Comparison of ENCODE assay signal across 18 mouse cellular contexts in the genomic region with DNA sequence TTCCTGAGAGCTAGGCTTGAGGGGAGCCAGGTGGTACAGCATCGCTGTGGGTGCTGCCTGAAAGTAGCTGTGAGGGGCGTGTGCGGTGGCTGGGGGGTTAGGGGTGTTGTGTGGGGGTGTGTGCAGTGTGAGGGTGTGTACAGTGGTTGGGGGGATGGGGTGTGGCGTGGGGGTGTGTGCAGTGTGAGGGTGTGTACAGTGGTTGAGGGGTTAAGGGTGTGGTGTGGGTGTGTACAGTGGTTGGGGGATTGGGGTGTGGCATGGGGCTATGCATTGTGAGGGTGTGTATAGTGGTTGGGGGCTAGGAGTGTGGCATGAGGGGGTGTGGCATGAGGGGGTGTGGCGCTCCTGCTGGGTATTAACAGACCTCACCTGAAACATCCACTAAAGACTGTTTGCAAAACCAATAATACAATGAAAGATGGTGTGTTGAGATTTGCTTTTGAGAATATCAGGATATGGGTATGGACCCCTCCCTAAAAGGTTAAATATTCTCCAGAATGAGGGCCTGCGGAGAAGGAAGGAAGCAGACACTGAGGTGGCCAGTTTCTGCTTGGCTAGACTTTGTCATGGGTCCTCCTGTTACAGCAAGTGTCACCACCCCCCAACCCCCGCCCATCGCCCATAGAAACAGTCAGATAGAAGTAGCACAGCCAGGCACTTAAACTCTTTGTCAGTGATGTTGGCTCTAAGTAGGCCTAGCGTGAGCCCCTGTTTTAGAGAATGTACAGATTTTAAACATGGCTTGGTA. TPM values are rescaled to one million over a fixed set of nuclear protein-coding genes. Genes with fewer than 3 reads are reported as not detected.
DNase-seq lines count a peak whose midpoint lies in the region; ATAC-seq and TF ChIP-seq lines count a peak whose summit lies in the region.
"Had no signal": no experiment of that assay in that cellular context is flagged by ENCODE, and none has a peak within 500 bp of the region (broad histone marks: within the 10 kb centered on the region; RNA-seq: fewer than 3 reads in every experiment).

No protein-coding gene starts in this region.

- peak overlapping the region; percentile 70; the same call in 1 of the 2 replicates for H3K27ac ChIP-seq in kidney, embryonic 14.5 days (ENCODE audit: low read depth, low read length)
- H3K27ac ChIP-seq in ES-Bruce4 (ENCODE audit: insufficient read depth, low read length) = peak overlapping the region; percentile 60
- peak overlapping the region; percentile 77 for H3K27ac ChIP-seq in liver, embryonic 13.5 days
- H3K27ac ChIP-seq: layer of hippocampus, adult 2 months had no signal

- WGBS in kidney, embryonic 14.5 days = 81% methylated on average over 9 of the region's 9 CpGs
- 58% methylated on average over 9 of the region's 9 CpGs for WGBS in liver, embryonic 13.5 days (ENCODE audit: insufficient replicate concordance)

- no peak overlapping the region for H3K4me3 ChIP-seq in kidney, embryonic 14.5 days (ENCODE audit: low read length)
- H3K4me3 ChIP-seq in ES-Bruce4 (ENCODE audit: low read depth, low read length) = no peak overlapping the region
- 0 out of 2 replicates have a peak overlapping the region, but pooled peaks have one; percentile 9 for H3K4me3 ChIP-seq in G1E (ENCODE audit: low read depth, low read length)
- no peak overlapping the region for H3K4me3 ChIP-seq in liver, embryonic 13.5 days (replicated peaks)
- H3K4me3 ChIP-seq: erythroblast, embryonic 14.5 days; layer of hippocampus, adult 2 months; myocyte had no signal

- peaks cover 12% of the 10 kb centered on the region; the same call in 1 of the 2 replicates for H3K4me1 ChIP-seq in kidney, embryonic 14.5 days (ENCODE audit: control insufficient read depth, insufficient read depth, low read length)
- H3K4me1 ChIP-seq in ES-Bruce4 (ENCODE audit: control insufficient read depth, insufficient read depth, low read length) (peaks cover 7% of the 10 kb centered on the region), G1E (ENCODE audit: insufficient read depth, low read depth, low read length) (peaks cover 30% of the 10 kb centered on the region)
- peaks cover 52% of the 10 kb centered on the region for H3K4me1 ChIP-seq in liver, embryonic 13.5 days (replicated peaks)

- H3K4me2 ChIP-seq in kidney, embryonic 14.5 days (replicated peaks; ENCODE audit: low read depth, low read length) = no peak overlapping the region
- H3K4me2 ChIP-seq in liver, embryonic 13.5 days = no peak overlapping the region

- DNase-seq in kidney, postnatal 4 days = no peak
- DNase-seq in G1E (ENCODE audit: low spot score) = no peak
- DNase-seq in liver, embryonic 13.5 days = no peak
- no peak for DNase-seq in embryo, embryonic 9.5 days (ENCODE audit: extremely low spot score)
- no peak for DNase-seq in gastrocnemius, adult 8-10 months (ENCODE audit: low spot score in 2 of 2)
- no peak for DNase-seq in spleen, postnatal 10 days (ENCODE audit: low spot score in 2 of 2)
- DNase-seq: cerebellum, adult 11 months; forebrain, postnatal 0 days; gastrocnemius, postnatal 25 days; heart, postnatal 36 days; thymus, postnatal 36 days had no signal

- H3K27me3 ChIP-seq in kidney, embryonic 14.5 days (ENCODE audit: control insufficient read depth, insufficient read depth, low read length) = no peaks in the 10 kb centered on the region
- H3K27me3 ChIP-seq in ES-Bruce4 (ENCODE audit: control insufficient read depth, insufficient read depth, low read length, poor library complexity, severe bottlenecking) = no peaks in the 10 kb centered on the region
- H3K27me3 ChIP-seq in G1E (ENCODE audit: insufficient read depth, low read length) = no peaks in the 10 kb centered on the region
- H3K27me3 ChIP-seq in liver, embryonic 13.5 days = no peaks in the 10 kb centered on the region

- TF ChIP-seq POLR2A in ES-Bruce4 (IDR thresholded peaks at IDR 0.05; ENCODE audit: insufficient read depth, low read length) = no peak

- H3K9me3 ChIP-seq in kidney, embryonic 14.5 days (ENCODE audit: control insufficient read depth, low read length) = no peaks in the 10 kb centered on the region
- H3K9me3 ChIP-seq in ES-Bruce4 (replicated peaks; ENCODE audit: control insufficient read depth, insufficient read depth, low read length, poor library complexity, severe bottlenecking) = no peaks in the 10 kb centered on the region
- no peaks in the 10 kb centered on the region for H3K9me3 ChIP-seq in G1E (replicated peaks)
- H3K9me3 ChIP-seq in liver, embryonic 13.5 days (replicated peaks) = no peaks in the 10 kb centered on the region

- H3K36me3 ChIP-seq in kidney, embryonic 14.5 days (ENCODE audit: control insufficient read depth, insufficient read depth, low read length) = peaks cover 20% of the 10 kb centered on the region; the same call in 1 of the 2 replicates
- no peaks in the 10 kb centered on the region for H3K36me3 ChIP-seq in ES-Bruce4 (ENCODE audit: control insufficient read depth, insufficient read depth, low read length, poor library complexity, severe bottlenecking)
- peaks cover 76% of the 10 kb centered on the region for H3K36me3 ChIP-seq in G1E (replicated peaks)
- peaks cover 3% of the 10 kb centered on the region for H3K36me3 ChIP-seq in liver, embryonic 13.5 days

- H3K9ac ChIP-seq in kidney, embryonic 14.5 days (ENCODE audit: low read depth, low read length) = no peak overlapping the region
- H3K9ac ChIP-seq in ES-Bruce4 (ENCODE audit: low read depth, poor library complexity, severe bottlenecking) = no peak overlapping the region
- no peak overlapping the region for H3K9ac ChIP-seq in liver, embryonic 13.5 days
- H3K9ac ChIP-seq: forebrain, postnatal 0 days had no signal

- TF ChIP-seq CTCF in ES-Bruce4 (IDR thresholded peaks at IDR 0.05; ENCODE audit: low read depth, low read length) (no peak), G1E (IDR thresholded peaks at IDR 0.05; ENCODE audit: low read depth, low read length) (no peak)

- ATAC-seq in kidney, embryonic 14.5 days (ENCODE audit: low FRiP score, low TSS enrichment) = peak; percentile 61; the same call in 1 of the 2 replicates
- no peak for ATAC-seq in G1E (ENCODE audit: extremely low read depth, insufficient number of reproducible peaks, low FRiP score, poor library complexity, severe bottlenecking)
- peak; percentile 39 for ATAC-seq in liver, embryonic 13.5 days (ENCODE audit: low read depth)
- ATAC-seq: CD4-positive, CD25-positive, alpha-beta regulatory T cell, adult 4 months; forebrain, postnatal 0 days; inflammation-experienced regulatory T-cells, adult 6 months had no signal

- TF ChIP-seq EP300 in ES-Bruce4 (IDR thresholded peaks at IDR 0.05; ENCODE audit: insufficient read depth, low read depth, low read length) = peak; percentile 71

RNA-seq across cellular contexts. Expression of gene Synj2, which starts 49.0 kb away (rescaled TPM):
- polyA plus RNA-seq in kidney, embryonic 14.5 days (2014; fragmentation: Nextera tagmentation; extraction: Ambion mirVana) = 2.9 and 4.3 TPM in 2 replicates
- polyA plus RNA-seq in ES-Bruce4 (2011; ENCODE audit: insufficient read depth, insufficient read length, low read depth, missing spikeins) (7.6 and 11.3 TPM in 2 replicates), G1E (2012) (0.02 TPM in 1 of 2 replicates, not detected in the other)
- total RNA-seq in G1E (2014; fragmentation: Nextera tagmentation) (not detected in 2 replicates), G1E (2017) (0.06 and 0.11 TPM in 2 replicates)
- polyA plus RNA-seq in liver, embryonic 13.5 days (2015; fragmentation: Nextera tagmentation; extraction: Ambion mirVana) = 1.0 and 1.3 TPM in 2 replicates
- total RNA-seq in gastrocnemius, adult 8-10 months (2022) = 10 to 100 TPM; 27.1 to 40.6 (median 29.6) TPM
- polyA plus RNA-seq: erythroblast, embryonic 14.5 days had no signal

RNA-seq across cellular contexts. Expression of gene Snx9, which starts 51.0 kb away (rescaled TPM):
- polyA plus RNA-seq in kidney, embryonic 14.5 days (2014; fragmentation: Nextera tagmentation; extraction: Ambion mirVana) = 27.6 and 44.5 TPM in 2 replicates
- polyA plus RNA-seq in ES-Bruce4 (2011; ENCODE audit: insufficient read depth, insufficient read length, low read depth, missing spikeins) = 45.1 and 46.8 TPM in 2 replicates
- total RNA-seq in G1E (2014; fragmentation: Nextera tagmentation) = 55.5 and 59.7 TPM in 2 replicates
- total RNA-seq in G1E (2017) = 41.1 and 46.7 TPM in 2 replicates
- polyA plus RNA-seq in G1E (2012) = 26.7 and 28.0 TPM in 2 replicates
- polyA plus RNA-seq in liver, embryonic 13.5 days (2015; fragmentation: Nextera tagmentation; extraction: Ambion mirVana) = 12.2 and 14.1 TPM in 2 replicates
- total RNA-seq in gastrocnemius, adult 8-10 months (2022) = 10 to 100 TPM; 26.5 to 28.7 (median 27.9) TPM
